Mouse (Mus musculus) central nervous system, embryonic 14 days (tissue): ENCODE results near the gene Kctd12. TPM values are rescaled to one million over a fixed set of nuclear protein-coding genes. Genes with fewer than 3 reads are reported as not detected.

ENCODE experiments used
- polyA plus RNA-seq: library from polyadenylated mRNA; depleted of rRNA; stranded (reverse); fragments of >200 nt; gene quantifications from 2 replicates; pipeline ENCODE4 v1.2.3, GENCODE M21; 2012; rRNA removed

Gene Kctd12
- 24.7 and 47.6 TPM in 2 replicates for polyA plus RNA-seq

GRCm38 (mm10) chr14:102982627-102983540, at the start of gene Kctd12:
TSS of gene Kctd12 (minus strand) at chr14:102982637.

Other genes starting within 250 kb of the Kctd12 start
- gene Acod1, start 64.3 kb upstream of the Kctd12 start, polyA plus RNA-seq, result 0.75 and 1.9 TPM in 2 replicates
- 8.6 and 12.1 TPM in 2 replicates for gene Cln5, start 87.6 kb upstream of the Kctd12 start, polyA plus RNA-seq
- gene Fbxl3, start 116.9 kb upstream of the Kctd12 start, polyA plus RNA-seq, result 84.2 and 87.8 TPM in 2 replicates